Mouse (Mus musculus): ENCODE results near the gene Macrod2.

- TF ChIP-seq CTCF (IDR thresholded peaks at IDR 0.05; ENCODE audit: low read depth) (no peak), EP300 (optimal IDR thresholded peaks at IDR 0.05) (no peak)
Measured at GRCm38 (mm10) chr2:140653978-140654377, 258.9 kb downstream of the Macrod2 start.

Data from stomach, postnatal 0 days (tissue).